Comparison of ENCODE assay signal across 13 mouse cellular contexts in the genomic region with DNA sequence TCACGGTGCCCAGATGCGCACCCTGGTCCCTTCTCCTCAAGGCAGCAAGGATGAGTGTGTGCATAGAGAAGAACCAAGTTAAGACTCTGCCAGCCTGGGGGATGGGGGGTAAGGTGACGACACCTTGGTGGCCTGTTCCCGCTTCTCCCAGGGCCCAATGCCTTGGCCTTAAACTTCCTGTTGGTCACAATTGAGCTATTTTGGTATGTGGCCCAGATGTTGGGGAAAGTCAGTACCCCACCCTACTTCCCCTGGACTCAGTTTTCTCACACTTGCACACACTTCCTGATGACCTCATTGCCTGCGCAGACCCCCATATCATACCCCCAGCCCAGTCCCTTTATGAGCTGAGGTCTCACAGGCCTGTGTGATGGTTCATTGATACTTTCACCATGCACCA. TPM values are rescaled to one million over a fixed set of nuclear protein-coding genes. Genes with fewer than 3 reads are reported as not detected.
DNase-seq lines count a peak whose midpoint lies in the region; ATAC-seq and TF ChIP-seq lines count a peak whose summit lies in the region.
"Had no signal": no experiment of that assay in that cellular context is flagged by ENCODE, and none has a peak within 500 bp of the region (broad histone marks: within the 10 kb centered on the region; RNA-seq: fewer than 3 reads in every experiment).

No protein-coding gene starts in this region.

- H3K9me3 ChIP-seq in heart, embryonic 12.5 days (replicated peaks): no peaks in the 10 kb centered on the region
- no peaks in the 10 kb centered on the region for H3K9me3 ChIP-seq in CH12.LX (replicated peaks; ENCODE audit: low read length)
- H3K9me3 ChIP-seq in heart, postnatal 0 days (replicated peaks; ENCODE audit: control insufficient read depth, low read length): no peaks in the 10 kb centered on the region
- H3K9me3 ChIP-seq: embryonic facial prominence, embryonic 15.5 days; intestine, embryonic 15.5 days had no signal

- no peaks in the 10 kb centered on the region for H3K36me3 ChIP-seq in heart, embryonic 12.5 days
- peaks cover 21 to 83% of the 10 kb centered on the region in 2 experiments for H3K36me3 ChIP-seq in CH12.LX (replicated peaks in 1 of 2; ENCODE audit: control insufficient read depth in 1 of 2, insufficient read depth in 1 of 2, low read length in 1 of 2)
- H3K36me3 ChIP-seq in heart, postnatal 0 days (replicated peaks; ENCODE audit: control insufficient read depth, insufficient read depth, low read length): no peaks in the 10 kb centered on the region
- H3K36me3 ChIP-seq: embryonic facial prominence, embryonic 15.5 days; intestine, embryonic 15.5 days had no signal

- H3K4me3 ChIP-seq in heart, embryonic 12.5 days: no peak overlapping the region
- no peak overlapping the region for H3K4me3 ChIP-seq in left cerebral cortex, adult 2 months
- peak overlapping the region in 1 of 3 experiments; percentile 1 for H3K4me3 ChIP-seq in CH12.LX (replicated peaks in 1 of 3; ENCODE audit: low read depth in 2 of 3, low read length in 2 of 3, poor library complexity in 1 of 3)
- no peak overlapping the region for H3K4me3 ChIP-seq in heart, postnatal 0 days (ENCODE audit: low read depth, low read length)
- H3K4me3 ChIP-seq: embryonic facial prominence, embryonic 15.5 days; intestine, embryonic 15.5 days had no signal

- H3K4me2 ChIP-seq in heart, embryonic 12.5 days: no peak overlapping the region
- 0 out of 2 replicates have a peak overlapping the region, but pooled peaks have one; percentile 58 for H3K4me2 ChIP-seq in CH12.LX (ENCODE audit: insufficient read depth, low read depth, poor library complexity, severe bottlenecking)
- no peak overlapping the region for H3K4me2 ChIP-seq in heart, postnatal 0 days (ENCODE audit: low read depth, low read length)
- H3K4me2 ChIP-seq: embryonic facial prominence, embryonic 15.5 days; intestine, embryonic 15.5 days; liver, embryonic 11.5 days had no signal

- dilution Hi-C loops in CH12.LX (cut with MboI; ENCODE audit: extremely low pct_ligation_motif_present, extremely low pct_unique_long_range_greater_than_20kb, low sequenced_read_pairs): no loop called here

- peaks cover 99% of the 10 kb centered on the region for H3K79me2 ChIP-seq in CH12.LX (replicated peaks; ENCODE audit: control insufficient read depth, extremely low read depth, insufficient read depth, poor library complexity, severe bottlenecking)

- ATAC-seq in heart, embryonic 12.5 days (ENCODE audit: insufficient number of reproducible peaks, low FRiP score): 0 out of 2 replicates have a peak, but pooled peaks have one; percentile 34
- 0 out of 2 replicates have a peak, but pooled peaks have one; percentile 34 for ATAC-seq in heart, postnatal 0 days (ENCODE audit: insufficient read depth, low read depth)
- ATAC-seq: forebrain, embryonic 14.5 days; intestine, embryonic 15.5 days had no signal

- DNase-seq in heart, postnatal 25 days (ENCODE audit: low spot score): no peak
- no peak for DNase-seq in left cerebral cortex, adult 2 months (ENCODE audit: extremely low spot score in 1 of 2, low spot score in 2 of 2)
- DNase-seq in left cerebral cortex, postnatal 4 days: no peak
- no peak for DNase-seq in CH12.LX (ENCODE audit: extremely low read depth)
- no peak for DNase-seq in heart, postnatal 0 days (ENCODE audit: low spot score)
- no peak for DNase-seq in frontal cortex, postnatal 25 days (ENCODE audit: low spot score in 2 of 2)
- no peak for DNase-seq in adipocyte (ENCODE audit: low spot score)
- DNase-seq: cerebellum, postnatal 14 days had no signal

- H3K9ac ChIP-seq in heart, embryonic 12.5 days: no peak overlapping the region
- H3K9ac ChIP-seq in CH12.LX (ENCODE audit: insufficient read depth, low read depth): peak overlapping the region; percentile 13; the same call in 1 of the 2 replicates
- no peak overlapping the region for H3K9ac ChIP-seq in heart, postnatal 0 days (replicated peaks; ENCODE audit: low read depth, low read length)
- H3K9ac ChIP-seq: embryonic facial prominence, embryonic 15.5 days; intestine, embryonic 15.5 days had no signal

- no peak for TF ChIP-seq POLR2A in CH12.LX (IDR thresholded peaks at IDR 0.05; ENCODE audit: low read depth, low read length)

- in situ Hi-C loops in CH12.LX (cut with MboI; ENCODE audit: low pct_ligation_motif_present, low pct_unique_long_range_greater_than_20kb, low sequenced_read_pairs): no loop called here

- 69% methylated on average over 5 of the region's 5 CpGs for WGBS in heart, embryonic 12.5 days
- 77% methylated on average over 5 of the region's 5 CpGs for WGBS in heart, postnatal 0 days

- no peak for TF ChIP-seq RAD21 in CH12.LX (IDR thresholded peaks at IDR 0.05; ENCODE audit: low read depth, low read length)

- no peak overlapping the region for H3K27ac ChIP-seq in heart, embryonic 12.5 days (ENCODE audit: poor library complexity, severe bottlenecking)
- peak overlapping the region; percentile 83 for H3K27ac ChIP-seq in left cerebral cortex, adult 2 months
- peak overlapping the region; percentile 87 for H3K27ac ChIP-seq in CH12.LX (ENCODE audit: insufficient read depth, low read depth)
- peak overlapping the region; percentile 70 for H3K27ac ChIP-seq in heart, postnatal 0 days (ENCODE audit: low read depth)
- H3K27ac ChIP-seq: embryonic facial prominence, embryonic 15.5 days; intestine, embryonic 15.5 days had no signal

- no peaks in the 10 kb centered on the region for H3K27me3 ChIP-seq in heart, embryonic 12.5 days (replicated peaks)
- H3K27me3 ChIP-seq in CH12.LX (replicated peaks): no peaks in the 10 kb centered on the region
- H3K27me3 ChIP-seq in heart, postnatal 0 days (ENCODE audit: control insufficient read depth, insufficient read depth, low read length): no peaks in the 10 kb centered on the region
- H3K27me3 ChIP-seq: embryonic facial prominence, embryonic 15.5 days; intestine, embryonic 15.5 days had no signal

- intact Hi-C loops in heart, postnatal 25 days (cut with DNase I): loop anchor here (2.0 kb wide), 1 partner anchor 16 kb away; no protein-coding TSS in a partner anchor
- intact Hi-C loops in left cerebral cortex, adult 2 months (cut with DNase I): loop anchor here (2.0 kb wide), 1 partner anchor 46 kb away; no protein-coding TSS in a partner anchor
- intact Hi-C loops in left cerebral cortex, postnatal 4 days (cut with DNase I): no loop called here

- TF ChIP-seq EP300 in CH12.LX (IDR thresholded peaks at IDR 0.05; ENCODE audit: low read length): no peak
- TF ChIP-seq EP300 in heart, postnatal 0 days (IDR thresholded peaks at IDR 0.05; ENCODE audit: low read depth): 0 out of 2 replicates have a peak, but pooled peaks have one; percentile 21

- no peak for TF ChIP-seq CTCF in left cerebral cortex, adult 2 months (IDR thresholded peaks at IDR 0.05)
- TF ChIP-seq CTCF in CH12.LX (conservative IDR thresholded peaks at IDR 0.05 in 1 of 2, IDR thresholded peaks at IDR 0.05 in 1 of 2; ENCODE audit: low read depth in 2 of 2, low read length in 2 of 2): no peak
- no peak for TF ChIP-seq CTCF in heart, postnatal 0 days (IDR thresholded peaks at IDR 0.05; ENCODE audit: low read depth)

- peaks cover 34% of the 10 kb centered on the region for H3K4me1 ChIP-seq in heart, embryonic 12.5 days (replicated peaks)
- H3K4me1 ChIP-seq in CH12.LX (ENCODE audit: control insufficient read depth in 1 of 2, insufficient read depth in 2 of 2): peaks cover 58 to 93% of the 10 kb centered on the region in 2 experiments
- 0 out of 2 replicates have a peak, but pooled peaks cover 14% of the 10 kb centered on the region for H3K4me1 ChIP-seq in heart, postnatal 0 days (ENCODE audit: control insufficient read depth, insufficient read depth)
- H3K4me1 ChIP-seq: intestine, embryonic 15.5 days had no signal

TF ChIP-seq in CH12.LX, 34 proteins besides CTCF, POLR2A, EP300 and RAD21 (continues in another document):
- TF ChIP-seq ZMIZ1 (IDR thresholded peaks at IDR 0.05; ENCODE audit: low read depth, low read length) (no peak), CHD2 (IDR thresholded peaks at IDR 0.05; ENCODE audit: low read length) (no peak), KAT2A (IDR thresholded peaks at IDR 0.05; ENCODE audit: insufficient replicate concordance, low read length) (no peak), NRF1 (IDR thresholded peaks at IDR 0.05; ENCODE audit: low read depth, low read length) (0 out of 2 replicates have a peak, but pooled peaks have one; percentile 1), ZKSCAN1 (IDR thresholded peaks at IDR 0.05; ENCODE audit: borderline replicate concordance, low read depth, low read length) (no peak), RCOR1 (conservative IDR thresholded peaks at IDR 0.05; ENCODE audit: low read depth, low read length) (no peak), BHLHE40 (IDR thresholded peaks at IDR 0.05; ENCODE audit: low read depth, low read length) (no peak), ELF1 (IDR thresholded peaks at IDR 0.05; ENCODE audit: low read depth, low read length) (no peak), IRF4 (IDR thresholded peaks at IDR 0.05; ENCODE audit: low read depth, low read length) (no peak), NELFE (IDR thresholded peaks at IDR 0.05; ENCODE audit: low read depth, low read length) (no peak), MEF2A (IDR thresholded peaks at IDR 0.05; ENCODE audit: borderline replicate concordance, low read depth, low read length) (peak; percentile 59; the same call in 1 of the 2 replicates), ETS1 (conservative IDR thresholded peaks at IDR 0.05; ENCODE audit: low read depth, low read length) (peak; percentile 57), TBP (conservative IDR thresholded peaks at IDR 0.05; ENCODE audit: low read depth, low read length) (no peak), POLR2AphosphoS2 (IDR thresholded peaks at IDR 0.05; ENCODE audit: low read depth, low read length) (no peak), SIN3A (IDR thresholded peaks at IDR 0.05; ENCODE audit: low read length) (no peak), HCFC1 (IDR thresholded peaks at IDR 0.05; ENCODE audit: low read depth, low read length) (no peak), USF2 (conservative IDR thresholded peaks at IDR 0.05; ENCODE audit: low read depth, low read length) (no peak), MAX (IDR thresholded peaks at IDR 0.05; ENCODE audit: low read length) (no peak), MAZ (IDR thresholded peaks at IDR 0.05; ENCODE audit: low read depth, low read length) (no peak), PAX5 (IDR thresholded peaks at IDR 0.05; ENCODE audit: low read length) (no peak), UBTF (IDR thresholded peaks at IDR 0.05; ENCODE audit: low read depth, low read length) (no peak)

RNA-seq across cellular contexts. Expression of a gene that starts 23.9 kb away (rescaled TPM):
- 4.0 and 4.6 TPM in 2 replicates for polyA plus RNA-seq in heart, embryonic 12.5 days (2016; fragmentation: Nextera tagmentation; extraction: Ambion mirVana)
- 10 to 100 TPM; 15.0 to 15.3 TPM for total RNA-seq in heart, postnatal 25 days (2021)
- 100 to 1,000 TPM; 135 to 138 TPM for total RNA-seq in left cerebral cortex, adult 2 months (2021)
- total RNA-seq in left cerebral cortex, postnatal 4 days (2021): 10 to 100 TPM; 50.2 to 51.0 TPM
- total RNA-seq in CH12.LX (2012; rRNA removed): 49.3 and 52.0 TPM in 2 replicates
- 28.9 and 37.7 TPM in 2 replicates for total RNA-seq in CH12.LX (2014; rRNA removed)
- 49.4 and 55.7 TPM in 2 replicates for polyA plus RNA-seq in CH12.LX (2012; ENCODE audit: insufficient read length, low read depth)
- total RNA-seq in heart, postnatal 0 days (2014; rRNA removed; ENCODE audit: low replicate concordance): 3.7 and 9.1 TPM in 2 replicates
- 5.0 and 5.1 TPM in 2 replicates for polyA plus RNA-seq in heart, postnatal 0 days (2015; fragmentation: Nextera tagmentation; extraction: Ambion mirVana)
